Mouse (Mus musculus) heart, embryonic 14.5 days (tissue): ENCODE measurements around the gene Dpep1. TPM values are rescaled to one million over a fixed set of nuclear protein-coding genes. Genes with fewer than 3 reads are reported as not detected.

Experiments used
- ATAC-seq: fragments of 200-750 bp; cut with Nextera tagmentation; 2 replicates; pipeline ENCODE4 v1.8.0; 2017; ENCODE audit warnings: low read depth, moderate TSS enrichment; ENCODE audit not compliant: insufficient number of reproducible peaks, insufficient read depth, low FRiP score
- H3K27ac ChIP-seq, 2 experiments: fragments of 200-500 bp in 1 of 2; fragments of 300-500 bp in 1 of 2; sonication (generic) in 1 of 2; replicated peaks in 1 of 2; 2 replicates each; pipeline ENCODE4 v1.5.1; 2012 to 2014; ENCODE audit warnings: low read depth in 2 of 2, low read length in 2 of 2, control low read depth in 1 of 2, mild to moderate bottlenecking in 1 of 2, mixed read lengths in 1 of 2; ENCODE audit not compliant: control insufficient read depth in 1 of 2, insufficient read depth in 1 of 2
- H3K27me3 ChIP-seq: fragments of 300-500 bp; sonication (generic); 2 replicates; pipeline ENCODE4 v1.6.1; 2014; ENCODE audit warnings: mild to moderate bottlenecking, low read length, control low read depth; ENCODE audit not compliant: control insufficient read depth, insufficient read depth
- H3K36me3 ChIP-seq: fragments of 300-500 bp; sonication (generic); 2 replicates; pipeline ENCODE4 v1.6.1; 2014; ENCODE audit warnings: mild to moderate bottlenecking, control low read depth, low read length, mixed read lengths; ENCODE audit not compliant: control insufficient read depth, insufficient read depth
- H3K4me1 ChIP-seq, 2 experiments: fragments of 200-500 bp in 1 of 2; fragments of 300-500 bp in 1 of 2; sonication (generic) in 1 of 2; 2 replicates each; pipeline ENCODE4 v1.6.1; 2012 to 2014; ENCODE audit warnings: low read length in 2 of 2, control low read depth in 1 of 2, mixed read lengths in 1 of 2; ENCODE audit not compliant: control insufficient read depth in 2 of 2, insufficient read depth in 2 of 2
- H3K4me2 ChIP-seq: fragments of 300-500 bp; sonication (generic); 2 replicates; pipeline ENCODE4 v1.6.1; 2014; ENCODE audit warnings: mild to moderate bottlenecking, low read length
- H3K4me3 ChIP-seq, 2 experiments: fragments of 200-500 bp in 1 of 2; fragments of 300-500 bp in 1 of 2; sonication (generic) in 1 of 2; 2 replicates each; pipeline ENCODE4 v1.5.1; 2012 to 2014; ENCODE audit warnings: low read length in 2 of 2, mild to moderate bottlenecking in 2 of 2, control low read depth in 1 of 2, low read depth in 1 of 2, moderate library complexity in 1 of 2; ENCODE audit not compliant: control insufficient read depth in 1 of 2, insufficient read depth in 1 of 2
- H3K9ac ChIP-seq: fragments of 300-500 bp; sonication (generic); 2 replicates; pipeline ENCODE4 v1.6.1; 2014; ENCODE audit warnings: mild to moderate bottlenecking, low read length
- H3K9me3 ChIP-seq: fragments of 300-500 bp; sonication (generic); 2 replicates; pipeline ENCODE4 v1.6.1; 2016; ENCODE audit warnings: low read length, control low read depth; ENCODE audit not compliant: control insufficient read depth
- WGBS: fragments of 180-500 bp; shearing (Covaris S2); extraction: QIAGEN DNeasy Blood & Tissue Kit; methylation state at CpG from one replicate; pipeline ENCODE4 v1.1.7; 2014; 5-methylcytosine and 5-hydroxymethylcytosine counted together
- polyA plus RNA-seq: library from polyadenylated mRNA; unstranded; fragments of >200 nt; fragmentation: Nextera tagmentation; extraction: Ambion mirVana; gene quantifications from 2 replicates; pipeline ENCODE4 v1.2.1, GENCODE M21; 2014

Dpep1 gene
- polyA plus RNA-seq, 1 experiment from 2014 or later, result 4.2 TPM

DNA sequence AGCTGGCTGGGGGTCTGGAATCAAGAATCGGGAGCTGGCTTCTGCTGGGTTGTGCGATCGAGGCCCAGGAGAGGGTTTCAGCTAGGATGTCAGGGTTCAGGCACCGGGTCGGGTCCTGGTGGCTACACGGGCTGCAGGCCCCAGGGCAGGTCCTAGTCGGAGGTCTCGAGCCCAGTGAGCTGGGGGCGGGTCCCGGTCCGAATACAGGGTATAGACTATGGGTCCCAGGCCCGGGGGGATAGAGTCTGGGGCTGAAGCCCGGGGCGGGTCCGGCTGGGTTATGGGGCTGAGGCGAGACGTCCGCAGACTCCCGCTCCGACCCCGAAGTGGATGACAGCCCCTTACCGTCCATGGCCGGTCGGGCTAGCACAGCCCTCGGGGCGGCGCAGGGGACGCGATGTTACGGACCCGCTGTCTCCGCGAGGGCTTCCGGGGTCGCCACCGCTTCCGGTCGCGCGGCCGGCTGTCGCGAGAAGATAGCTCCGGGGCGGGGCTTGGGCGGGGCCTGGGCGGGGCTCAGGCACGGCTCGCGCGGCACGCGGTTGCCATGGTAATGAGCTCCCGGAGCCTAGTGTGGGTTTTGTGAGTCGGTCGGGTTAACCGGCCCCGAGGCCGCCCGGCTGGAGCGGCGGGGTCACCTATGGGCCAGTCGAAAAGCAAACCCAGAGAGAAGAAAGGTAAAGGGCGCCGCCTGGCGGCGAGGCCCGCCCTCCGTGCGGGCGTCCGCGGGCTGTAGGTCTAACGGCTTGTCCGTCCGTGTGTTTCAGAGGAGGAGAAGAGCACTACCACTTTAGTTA lies 26.5 kb downstream of the Dpep1 start, which contains the start of the genes Chmp1a and Spata33:
Gene Chmp1a (minus strand): TSS at position 443 of the 797 bp plus-strand sequence.
Gene Spata33 (plus strand): TSS at position 512 of the 797 bp plus-strand sequence.
- H3K36me3 ChIP-seq, result peaks cover 31% of the 10 kb centered on the region
- H3K4me3 ChIP-seq, result peak within 1 kb of the TSS; percentile 82 to 91
- H3K27ac ChIP-seq, result peak within 1 kb of the TSS; percentile 6 to 41; a peak in 3 of 4 replicates
- H3K4me1 ChIP-seq, result peaks cover 13 to 19% of the 10 kb centered on the region in 2 experiments
- H3K9me3 ChIP-seq, result no peaks in the 10 kb centered on the region
- peak within 1 kb of the TSS; percentile 96 for H3K9ac ChIP-seq
- peak within 1 kb of the TSS; percentile 65 for H3K4me2 ChIP-seq
- no peaks in the 10 kb centered on the region for H3K27me3 ChIP-seq
- ATAC-seq, result peak; percentile 87
- WGBS, result under 1% methylated on average over 72 of the region's 76 CpGs

GRCm38 (mm10) chr8:123213118-123213772 lies 27.2 kb downstream of the Dpep1 start:
- Histone ChIP-seq H3K9me3 (no peaks in the 10 kb centered on the region), H3K36me3 (peaks cover 24% of the 10 kb centered on the region), H3K9ac (peak overlapping the region; percentile 96), H3K27ac (peak overlapping the region; percentile 6 to 41; a peak in 2 of 4 replicates), H3K4me2 (peak overlapping the region; percentile 65), H3K27me3 (no peaks in the 10 kb centered on the region), H3K4me3 (peak overlapping the region; percentile 82 to 91), H3K4me1 (peaks cover 13 to 19% of the 10 kb centered on the region in 2 experiments)
- ATAC-seq, result peak; percentile 4; the same call in 1 of the 2 replicates
- 18% methylated on average over 22 of the region's 22 CpGs for WGBS

DNA sequence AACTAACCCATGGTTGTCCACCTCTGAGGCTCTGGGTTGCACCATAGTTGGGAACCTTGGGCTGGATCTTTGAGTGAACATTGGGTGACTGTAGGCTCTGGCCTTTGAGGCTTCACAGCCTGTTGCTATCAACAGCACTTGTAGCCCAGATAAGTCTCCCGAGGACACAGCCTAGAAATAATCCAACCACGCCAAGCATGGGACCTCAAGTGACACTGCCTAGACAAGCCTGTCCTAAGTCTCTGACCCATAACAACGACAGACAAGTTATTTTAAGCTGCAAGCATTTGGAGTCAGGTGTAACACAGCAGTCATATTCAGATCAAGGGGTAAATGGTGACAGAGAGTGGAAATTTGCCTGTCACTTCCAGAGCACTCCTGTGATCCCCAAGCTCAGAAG lies 29.4 kb downstream of the Dpep1 start:
- Histone ChIP-seq H3K36me3 (peaks cover 2% of the 10 kb centered on the region; the same call in 1 of the 2 replicates), H3K4me3 (no peak overlapping the region), H3K9ac (no peak overlapping the region), H3K27me3 (no peaks in the 10 kb centered on the region), H3K9me3 (no peaks in the 10 kb centered on the region), H3K27ac (no peak overlapping the region), H3K4me2 (no peak overlapping the region), H3K4me1 (peaks cover 13 to 19% of the 10 kb centered on the region in 2 experiments)
- no peak for ATAC-seq
- 35% methylated on average over 3 of the region's 3 CpGs for WGBS

- Histone ChIP-seq H3K4me3 (no peak overlapping the region), H3K9ac (no peak overlapping the region), H3K27me3 (no peaks in the 10 kb centered on the region), H3K4me1 (peaks cover 2 to 14% of the 10 kb centered on the region in 2 experiments; a peak in 3 of 4 replicates), H3K4me2 (no peak overlapping the region), H3K9me3 (no peaks in the 10 kb centered on the region), H3K36me3 (no peaks in the 10 kb centered on the region), H3K27ac (no peak overlapping the region)
- ATAC-seq, result no peak
- WGBS, result 64% methylated on average over 1 of the region's 1 CpGs
Measured at GRCm38 (mm10) chr8:123220917-123221316, 34.9 kb downstream of the Dpep1 start.

DNA sequence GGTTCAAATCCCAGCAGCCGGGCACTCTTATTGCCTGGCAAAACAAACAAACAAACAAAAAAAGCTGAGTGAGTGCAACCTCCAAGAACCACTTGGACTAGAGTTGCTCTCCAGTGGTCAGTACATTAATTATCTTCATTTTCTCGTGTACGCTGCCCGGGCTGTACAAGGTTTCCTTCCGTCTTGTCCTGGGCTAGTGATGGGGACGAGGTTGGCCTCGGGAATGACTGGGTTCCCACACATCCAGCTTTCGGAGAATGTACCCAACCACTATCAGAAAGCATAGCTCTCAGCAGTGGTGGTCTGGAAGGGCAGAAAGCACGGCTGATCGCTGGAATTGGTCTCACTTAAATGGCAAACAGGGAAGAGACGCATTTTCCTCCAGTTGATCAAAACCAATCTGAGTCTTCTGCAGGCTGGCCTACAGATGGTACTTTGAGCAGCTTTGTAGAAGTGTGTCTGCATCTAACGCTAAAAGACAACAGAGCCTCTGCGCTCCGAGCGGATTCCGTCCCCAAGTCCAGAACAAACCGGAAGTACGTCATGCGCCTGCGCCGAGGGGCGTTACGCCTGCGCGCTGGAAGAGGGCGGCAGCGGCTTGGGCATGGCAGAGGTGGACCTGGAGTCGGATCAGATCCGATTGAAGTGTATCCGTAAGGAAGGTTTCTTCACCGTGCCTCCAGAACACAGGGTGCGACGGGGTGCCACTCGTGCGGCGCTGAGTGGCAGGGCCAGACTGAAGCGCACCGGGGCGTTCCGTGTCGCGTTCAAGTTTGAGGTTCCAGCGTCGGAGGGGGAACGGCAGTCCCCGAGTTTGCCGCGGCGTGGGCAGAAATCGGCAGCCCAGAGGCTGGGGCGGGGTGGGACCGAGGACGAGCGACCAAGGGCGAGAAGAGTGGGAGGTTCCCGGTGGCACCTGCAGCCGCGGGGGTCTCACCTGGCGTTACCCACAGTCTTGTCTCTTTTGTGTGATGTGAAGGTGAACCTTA lies 38.5 kb downstream of the Dpep1 start, which contains the start of gene Cdk10:
Gene Cdk10 (plus strand): TSS at position 565 of the 989 bp plus-strand sequence.
- Histone ChIP-seq H3K4me3 (peak within 1 kb of the TSS; percentile 82 to 86), H3K36me3 (peaks cover 28% of the 10 kb centered on the region), H3K27ac (peak within 1 kb of the TSS; percentile 84 to 90), H3K4me2 (peak within 1 kb of the TSS; percentile 97), H3K27me3 (no peaks in the 10 kb centered on the region), H3K4me1 (peaks cover 2 to 14% of the 10 kb centered on the region in 2 experiments; a peak in 3 of 4 replicates), H3K9ac (peak within 1 kb of the TSS; percentile 94), H3K9me3 (no peaks in the 10 kb centered on the region)
- ATAC-seq, result peak; percentile 79
- 2% methylated on average over 59 of the region's 59 CpGs for WGBS

DNA sequence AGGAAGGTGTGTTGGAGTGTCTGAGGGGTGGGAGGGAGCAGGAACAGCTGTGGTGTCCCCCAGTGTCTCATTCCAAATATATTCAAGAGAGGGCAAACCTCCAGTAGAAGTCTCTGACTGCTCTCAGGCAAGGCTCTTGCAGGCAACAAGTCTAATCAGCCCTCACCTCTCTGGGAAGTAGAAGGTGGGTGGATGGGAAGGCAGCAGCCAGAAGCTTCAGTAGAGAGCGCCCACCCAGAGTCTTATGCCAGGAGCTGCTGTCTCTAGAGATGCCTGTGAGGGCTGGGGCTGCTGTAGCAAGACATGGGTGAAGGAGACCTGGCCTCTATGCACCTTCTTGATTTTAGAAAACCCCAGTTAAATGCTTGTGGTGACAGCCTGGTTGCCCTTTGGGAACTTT lies 42.4 kb downstream of the Dpep1 start:
- WGBS, result 100% methylated on average over 1 of the region's 1 CpGs

More for the DNA sequence above, 42.4 kb downstream of the Dpep1 start:
- Histone ChIP-seq H3K9ac (no peak overlapping the region), H3K27ac (no peak overlapping the region), H3K36me3 (peaks cover 33% of the 10 kb centered on the region), H3K27me3 (no peaks in the 10 kb centered on the region), H3K4me1 (peaks cover 2 to 14% of the 10 kb centered on the region in 2 experiments; a peak in 3 of 4 replicates), H3K9me3 (no peaks in the 10 kb centered on the region), H3K4me3 (no peak overlapping the region), H3K4me2 (no peak overlapping the region)
- no peak for ATAC-seq
